Mouse (Mus musculus) lung, embryonic 15.5 days (tissue): ENCODE measurements around the gene Ptprt. TPM values are rescaled to one million over a fixed set of nuclear protein-coding genes. Genes with fewer than 3 reads are reported as not detected.

Source experiments
- ATAC-seq: fragments of 200-750 bp; cut with Nextera tagmentation; 2 replicates; pipeline ENCODE4 v1.8.0; 2017; ENCODE audit warnings: moderate number of reproducible peaks, borderline replicate concordance; ENCODE audit not compliant: low FRiP score, low TSS enrichment; ENCODE audit errors: extremely low read depth
- H3K27ac ChIP-seq: fragments of 300-500 bp; sonication (generic); 2 replicates; pipeline ENCODE4 v1.5.1; 2015; ENCODE audit warnings: moderate library complexity, mild to moderate bottlenecking, inconsistent platforms
- H3K27me3 ChIP-seq: fragments of 300-500 bp; sonication (generic); 2 replicates; pipeline ENCODE4 v1.6.1; 2015; ENCODE audit warnings: inconsistent platforms
- H3K36me3 ChIP-seq: fragments of 300-500 bp; sonication (generic); 2 replicates; pipeline ENCODE4 v1.6.1; 2015; ENCODE audit warnings: inconsistent platforms
- H3K4me1 ChIP-seq: fragments of 300-500 bp; sonication (generic); 2 replicates; pipeline ENCODE4 v1.6.1; 2015; ENCODE audit warnings: inconsistent platforms
- H3K4me2 ChIP-seq: fragments of 300-500 bp; sonication (generic); 2 replicates; pipeline ENCODE4 v1.6.1; 2015; ENCODE audit warnings: inconsistent platforms, mild to moderate bottlenecking, moderate library complexity
- H3K4me3 ChIP-seq: fragments of 300-500 bp; sonication (generic); 2 replicates; pipeline ENCODE4 v1.5.1; 2015; ENCODE audit warnings: mild to moderate bottlenecking, inconsistent platforms
- H3K9ac ChIP-seq: fragments of 300-500 bp; sonication (generic); 2 replicates; pipeline ENCODE4 v1.6.1; 2015; ENCODE audit warnings: inconsistent platforms
- H3K9me3 ChIP-seq: fragments of 300-500 bp; sonication (generic); 2 replicates; pipeline ENCODE4 v1.6.1; 2016; ENCODE audit warnings: inconsistent platforms
- WGBS: fragments of 180-500 bp; shearing (Covaris S2); methylation state at CpG from one replicate; pipeline ENCODE4 v1.1.7; 2015; 5-methylcytosine and 5-hydroxymethylcytosine counted together
- polyA plus RNA-seq: library from polyadenylated mRNA; unstranded; fragments of >200 nt; fragmentation: Nextera tagmentation; extraction: Ambion mirVana; gene quantifications from 2 replicates; pipeline ENCODE4 v1.2.1, GENCODE M21; 2015

Gene Ptprt
- polyA plus RNA-seq, 1 experiment from 2014 or later = 1.6 TPM

- no peaks in the 10 kb centered on the region for H3K36me3 ChIP-seq
- no peak overlapping the region for H3K9ac ChIP-seq
- no peak overlapping the region for H3K27ac ChIP-seq
- no peaks in the 10 kb centered on the region for H3K27me3 ChIP-seq
- WGBS = 52% methylated on average over 4 of the region's 4 CpGs
- no peak overlapping the region for H3K4me2 ChIP-seq
- H3K9me3 ChIP-seq = no peaks in the 10 kb centered on the region
- no peak overlapping the region for H3K4me3 ChIP-seq
- no peak for ATAC-seq
- no peaks in the 10 kb centered on the region for H3K4me1 ChIP-seq
Observed at GRCm38 (mm10) chr2:162273826-162274225, 387.1 kb downstream of the Ptprt start.

GRCm38 (mm10) chr2:162251272-162251671 is 409.7 kb downstream of the Ptprt start:
- no peak overlapping the region for H3K9ac ChIP-seq
- no peak overlapping the region for H3K27ac ChIP-seq
- no peaks in the 10 kb centered on the region for H3K27me3 ChIP-seq
- no peaks in the 10 kb centered on the region for H3K4me1 ChIP-seq
- WGBS = 43% methylated on average over 2 of the region's 2 CpGs
- ATAC-seq = no peak
- no peaks in the 10 kb centered on the region for H3K9me3 ChIP-seq
- no peak overlapping the region for H3K4me2 ChIP-seq
- H3K36me3 ChIP-seq = no peaks in the 10 kb centered on the region
- no peak overlapping the region for H3K4me3 ChIP-seq

GRCm38 (mm10) chr2:162248296-162248695 is 412.7 kb downstream of the Ptprt start:
- no peaks in the 10 kb centered on the region for H3K4me1 ChIP-seq
- no peak overlapping the region for H3K9ac ChIP-seq
- WGBS = 76% methylated on average over 4 of the region's 4 CpGs

GRCm38 (mm10) chr2:162222476-162222875 is 438.5 kb downstream of the Ptprt start:
- Histone ChIP-seq H3K9me3 (no peaks in the 10 kb centered on the region), H3K4me1 (no peaks in the 10 kb centered on the region), H3K36me3 (no peaks in the 10 kb centered on the region), H3K27ac (no peak overlapping the region), H3K4me2 (no peak overlapping the region), H3K9ac (no peak overlapping the region), H3K4me3 (no peak overlapping the region), H3K27me3 (no peaks in the 10 kb centered on the region)
- 33% methylated on average over 1 of the region's 1 CpGs for WGBS
- no peak for ATAC-seq

More at GRCm38 (mm10) chr2:162248296-162248695, 412.7 kb downstream of the Ptprt start:
- no peak for ATAC-seq
- Histone ChIP-seq H3K27me3 (no peaks in the 10 kb centered on the region), H3K36me3 (no peaks in the 10 kb centered on the region), H3K4me3 (no peak overlapping the region), H3K9me3 (no peaks in the 10 kb centered on the region), H3K4me2 (no peak overlapping the region), H3K27ac (no peak overlapping the region)

GRCm38 (mm10) chr2:162220586-162220985 is 440.4 kb downstream of the Ptprt start:
- no peaks in the 10 kb centered on the region for H3K9me3 ChIP-seq
- H3K27me3 ChIP-seq = no peaks in the 10 kb centered on the region
- H3K9ac ChIP-seq = no peak overlapping the region
- H3K4me2 ChIP-seq = no peak overlapping the region
- H3K27ac ChIP-seq = no peak overlapping the region
- no peak overlapping the region for H3K4me3 ChIP-seq
- H3K4me1 ChIP-seq = no peaks in the 10 kb centered on the region
- no peak for ATAC-seq
- no peaks in the 10 kb centered on the region for H3K36me3 ChIP-seq

GRCm38 (mm10) chr2:162219507-162219906 is 441.4 kb downstream of the Ptprt start:
- Histone ChIP-seq H3K36me3 (no peaks in the 10 kb centered on the region), H3K27me3 (no peaks in the 10 kb centered on the region), H3K4me3 (no peak overlapping the region), H3K9ac (no peak overlapping the region), H3K9me3 (no peaks in the 10 kb centered on the region), H3K4me2 (no peak overlapping the region), H3K27ac (no peak overlapping the region), H3K4me1 (no peaks in the 10 kb centered on the region)
- ATAC-seq = no peak
- 87% methylated on average over 4 of the region's 4 CpGs for WGBS

- WGBS = 82% methylated on average over 5 of the region's 5 CpGs
- Histone ChIP-seq H3K36me3 (no peaks in the 10 kb centered on the region), H3K4me3 (no peak overlapping the region), H3K27ac (no peak overlapping the region), H3K4me1 (no peaks in the 10 kb centered on the region), H3K9ac (no peak overlapping the region), H3K9me3 (no peaks in the 10 kb centered on the region), H3K27me3 (no peaks in the 10 kb centered on the region), H3K4me2 (no peak overlapping the region)
- no peak for ATAC-seq
Observed at GRCm38 (mm10) chr2:162217896-162218295, 443.1 kb downstream of the Ptprt start.

GRCm38 (mm10) chr2:162212397-162212796 is 448.6 kb downstream of the Ptprt start:
- 37% methylated on average over 2 of the region's 2 CpGs for WGBS
- no peaks in the 10 kb centered on the region for H3K4me1 ChIP-seq

GRCm38 (mm10) chr2:162210564-162210963 is 450.4 kb downstream of the Ptprt start:
- no peak overlapping the region for H3K9ac ChIP-seq
- WGBS = 82% methylated on average over 6 of the region's 6 CpGs
- H3K27me3 ChIP-seq = no peaks in the 10 kb centered on the region
- no peaks in the 10 kb centered on the region for H3K4me1 ChIP-seq
- ATAC-seq = no peak
- H3K9me3 ChIP-seq = no peaks in the 10 kb centered on the region
- H3K27ac ChIP-seq = no peak overlapping the region
- H3K4me2 ChIP-seq = no peak overlapping the region
- H3K4me3 ChIP-seq = no peak overlapping the region
- no peaks in the 10 kb centered on the region for H3K36me3 ChIP-seq

More at GRCm38 (mm10) chr2:162212397-162212796, 448.6 kb downstream of the Ptprt start:
- Histone ChIP-seq H3K27ac (no peak overlapping the region), H3K27me3 (no peaks in the 10 kb centered on the region), H3K9me3 (no peaks in the 10 kb centered on the region), H3K4me3 (no peak overlapping the region), H3K36me3 (no peaks in the 10 kb centered on the region), H3K4me2 (no peak overlapping the region), H3K9ac (no peak overlapping the region)
- no peak for ATAC-seq

- 68% methylated on average over 5 of the region's 5 CpGs for WGBS
- H3K36me3 ChIP-seq = no peaks in the 10 kb centered on the region
- H3K27me3 ChIP-seq = no peaks in the 10 kb centered on the region
- no peaks in the 10 kb centered on the region for H3K4me1 ChIP-seq
- H3K4me2 ChIP-seq = no peak overlapping the region
- no peak overlapping the region for H3K4me3 ChIP-seq
- no peaks in the 10 kb centered on the region for H3K9me3 ChIP-seq
- H3K27ac ChIP-seq = no peak overlapping the region
- H3K9ac ChIP-seq = no peak overlapping the region
- no peak for ATAC-seq
Observed at GRCm38 (mm10) chr2:162197316-162197715, 463.6 kb downstream of the Ptprt start.

GRCm38 (mm10) chr2:162182621-162183475 is 478.1 kb downstream of the Ptprt start:
- 81% methylated on average over 20 of the region's 20 CpGs for WGBS
- Histone ChIP-seq H3K4me1 (no peaks in the 10 kb centered on the region), H3K4me3 (no peak overlapping the region), H3K36me3 (no peaks in the 10 kb centered on the region), H3K9ac (no peak overlapping the region), H3K4me2 (no peak overlapping the region), H3K9me3 (no peaks in the 10 kb centered on the region), H3K27me3 (no peaks in the 10 kb centered on the region), H3K27ac (no peak overlapping the region)
- ATAC-seq = no peak

- Histone ChIP-seq H3K9me3 (no peaks in the 10 kb centered on the region), H3K9ac (no peak overlapping the region), H3K4me3 (no peak overlapping the region), H3K4me2 (no peak overlapping the region), H3K4me1 (no peaks in the 10 kb centered on the region), H3K36me3 (no peaks in the 10 kb centered on the region), H3K27ac (no peak overlapping the region), H3K27me3 (no peaks in the 10 kb centered on the region)
- 74% methylated on average over 2 of the region's 2 CpGs for WGBS
- no peak for ATAC-seq
Observed at GRCm38 (mm10) chr2:162181826-162182225, 479.1 kb downstream of the Ptprt start.
